Mouse (Mus musculus) hindbrain, embryonic 16.5 days (tissue): Measurements from ENCODE around the gene Lnx2. TPM values are rescaled to one million over a fixed set of nuclear protein-coding genes. Genes with fewer than 3 reads are reported as not detected.

Experiments used
- ATAC-seq: fragments of 200-750 bp; cut with Nextera tagmentation; 2 replicates; pipeline ENCODE4 v1.8.0; 2017; ENCODE audit warnings: moderate TSS enrichment, moderate library complexity
- H3K27ac ChIP-seq: fragments of 300-500 bp; sonication (generic); 2 replicates; pipeline ENCODE4 v1.5.1; 2014; ENCODE audit warnings: low read depth, mild to moderate bottlenecking, control low read depth, low read length, moderate library complexity
- H3K27me3 ChIP-seq: fragments of 300-500 bp; sonication (generic); replicated peaks from 2 replicates; pipeline ENCODE4 v1.6.1; 2014; ENCODE audit warnings: low read length; ENCODE audit not compliant: control insufficient read depth, insufficient read depth
- H3K36me3 ChIP-seq: fragments of 300-500 bp; sonication (generic); 2 replicates; pipeline ENCODE4 v1.6.1; 2014; ENCODE audit warnings: mild to moderate bottlenecking, low read length, moderate library complexity, mixed read lengths; ENCODE audit not compliant: control insufficient read depth, insufficient read depth
- H3K4me1 ChIP-seq: fragments of 300-500 bp; sonication (generic); 2 replicates; pipeline ENCODE4 v1.6.1; 2014; ENCODE audit warnings: low read depth, low read length; ENCODE audit not compliant: control insufficient read depth, insufficient read depth
- H3K4me2 ChIP-seq: fragments of 300-500 bp; sonication (generic); 2 replicates; pipeline ENCODE4 v1.6.1; 2014; ENCODE audit warnings: mild to moderate bottlenecking, low read length, control low read depth, moderate library complexity
- H3K4me3 ChIP-seq: fragments of 300-500 bp; sonication (generic); 2 replicates; pipeline ENCODE4 v1.5.1; 2014; ENCODE audit warnings: mild to moderate bottlenecking, low read length, control low read depth, moderate library complexity
- H3K9ac ChIP-seq: fragments of 300-500 bp; sonication (generic); 2 replicates; pipeline ENCODE4 v1.6.1; 2014; ENCODE audit warnings: low read depth, mild to moderate bottlenecking, control low read depth, low read length, moderate library complexity
- H3K9me3 ChIP-seq: fragments of 300-500 bp; sonication (generic); 2 replicates; pipeline ENCODE4 v1.6.1; 2014; ENCODE audit warnings: mild to moderate bottlenecking, low read length, moderate library complexity; ENCODE audit not compliant: control insufficient read depth
- WGBS: fragments of 180-500 bp; shearing (Covaris S2); extraction: QIAGEN DNeasy Blood & Tissue Kit; methylation state at CpG from one replicate; pipeline ENCODE4 v1.1.7; 2014; 5-methylcytosine and 5-hydroxymethylcytosine counted together
- polyA plus RNA-seq: library from polyadenylated mRNA; unstranded; fragments of >200 nt; fragmentation: Nextera tagmentation; extraction: Ambion mirVana; gene quantifications from 2 replicates; pipeline ENCODE4 v1.2.1, GENCODE M21; 2015

Lnx2 gene
- polyA plus RNA-seq, 1 experiment from 2014 or later: 4.5 TPM

DNA sequence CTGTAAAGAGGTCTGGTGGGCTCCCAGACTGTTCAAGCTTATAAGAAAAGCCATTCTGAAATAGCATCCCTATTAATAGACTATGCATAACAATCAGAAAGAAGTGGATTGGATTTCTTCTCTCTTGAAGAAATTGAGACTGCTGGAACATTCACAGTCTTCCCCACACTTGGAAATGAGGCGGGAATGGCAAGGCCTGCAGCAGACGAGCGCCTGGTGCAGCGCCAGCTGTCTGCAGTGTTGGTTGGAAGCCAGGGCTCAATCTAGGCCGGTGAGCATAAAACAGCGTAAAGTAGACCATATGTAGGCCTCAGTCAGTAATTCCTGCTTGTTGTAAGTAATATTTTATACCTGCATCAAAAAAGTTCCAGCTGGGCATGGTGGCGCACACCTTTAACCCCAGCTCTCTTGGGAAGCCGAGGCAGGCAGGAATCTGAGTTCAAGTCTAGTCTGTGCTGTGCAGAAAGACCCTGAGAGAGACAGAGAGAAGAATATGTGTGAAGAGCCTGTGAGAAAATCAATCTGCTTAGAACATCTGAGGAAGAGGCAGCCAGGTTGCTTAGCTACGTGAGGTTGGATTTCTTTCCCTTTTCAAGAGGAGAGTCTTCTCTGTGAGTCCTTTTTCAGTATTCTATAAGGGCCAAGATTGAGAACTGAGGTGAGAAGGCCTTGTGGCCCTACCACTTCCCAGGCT is 9.0 kb upstream of the Lnx2 start:
- H3K4me2 ChIP-seq: no peak overlapping the region
- 65% methylated on average over 9 of the region's 9 CpGs for WGBS
- peak; percentile 50; the same call in 1 of the 2 replicates for ATAC-seq

DNA sequence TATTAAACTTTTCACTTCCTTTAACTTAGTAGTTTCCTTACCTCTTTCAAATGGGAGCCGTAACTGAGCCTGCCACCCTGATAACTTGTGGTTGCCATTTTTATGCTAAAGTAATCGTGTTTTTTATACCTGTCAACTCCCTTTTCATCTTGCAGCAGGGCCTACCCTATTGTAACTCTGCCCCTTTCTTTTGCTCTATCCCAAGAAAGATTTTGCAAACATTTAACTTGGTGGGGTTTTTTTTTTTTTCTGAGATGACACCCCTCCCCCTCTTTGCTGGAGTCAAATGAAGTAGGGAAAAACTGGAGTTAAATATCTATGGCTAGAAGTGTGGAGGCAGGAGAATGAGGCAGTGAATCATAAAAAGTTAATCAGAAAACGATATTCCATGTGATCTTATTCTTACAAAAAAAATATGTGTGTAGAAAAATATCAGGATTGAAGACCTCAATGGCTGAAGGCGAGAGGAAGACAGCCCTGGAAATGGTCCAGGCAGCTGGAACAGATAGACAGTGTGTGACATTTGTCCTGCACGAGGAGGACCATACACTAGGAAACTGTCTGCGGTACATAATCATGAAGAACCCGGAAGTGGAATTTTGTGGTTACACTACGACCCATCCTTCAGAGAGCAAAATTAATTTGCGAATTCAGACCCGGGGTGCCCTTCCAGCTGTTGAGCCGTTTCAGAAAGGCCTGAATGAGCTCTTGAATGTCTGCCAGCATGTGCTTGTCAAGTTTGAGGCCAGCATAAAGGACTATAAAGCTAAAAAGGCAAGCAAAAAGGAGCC is 1.9 kb upstream of the Lnx2 start:
- Histone ChIP-seq H3K9ac (peak overlapping the region; percentile 86), H3K4me2 (peak overlapping the region; percentile 97), H3K27ac (no peak overlapping the region), H3K4me1 (peaks cover 17% of the 10 kb centered on the region), H3K27me3 (no peaks in the 10 kb centered on the region), H3K36me3 (no peaks in the 10 kb centered on the region), H3K4me3 (peak overlapping the region; percentile 92), H3K9me3 (no peaks in the 10 kb centered on the region)
- ATAC-seq: no peak
- 39% methylated on average over 11 of the region's 11 CpGs for WGBS

More for the DNA sequence above, 9.0 kb upstream of the Lnx2 start:
- H3K4me3 ChIP-seq: no peak overlapping the region
- H3K9ac ChIP-seq: no peak overlapping the region
- no peaks in the 10 kb centered on the region for H3K4me1 ChIP-seq
- peak overlapping the region; percentile 64 for H3K27ac ChIP-seq
- no peaks in the 10 kb centered on the region for H3K27me3 ChIP-seq
- H3K36me3 ChIP-seq: no peaks in the 10 kb centered on the region
- H3K9me3 ChIP-seq: no peaks in the 10 kb centered on the region

DNA sequence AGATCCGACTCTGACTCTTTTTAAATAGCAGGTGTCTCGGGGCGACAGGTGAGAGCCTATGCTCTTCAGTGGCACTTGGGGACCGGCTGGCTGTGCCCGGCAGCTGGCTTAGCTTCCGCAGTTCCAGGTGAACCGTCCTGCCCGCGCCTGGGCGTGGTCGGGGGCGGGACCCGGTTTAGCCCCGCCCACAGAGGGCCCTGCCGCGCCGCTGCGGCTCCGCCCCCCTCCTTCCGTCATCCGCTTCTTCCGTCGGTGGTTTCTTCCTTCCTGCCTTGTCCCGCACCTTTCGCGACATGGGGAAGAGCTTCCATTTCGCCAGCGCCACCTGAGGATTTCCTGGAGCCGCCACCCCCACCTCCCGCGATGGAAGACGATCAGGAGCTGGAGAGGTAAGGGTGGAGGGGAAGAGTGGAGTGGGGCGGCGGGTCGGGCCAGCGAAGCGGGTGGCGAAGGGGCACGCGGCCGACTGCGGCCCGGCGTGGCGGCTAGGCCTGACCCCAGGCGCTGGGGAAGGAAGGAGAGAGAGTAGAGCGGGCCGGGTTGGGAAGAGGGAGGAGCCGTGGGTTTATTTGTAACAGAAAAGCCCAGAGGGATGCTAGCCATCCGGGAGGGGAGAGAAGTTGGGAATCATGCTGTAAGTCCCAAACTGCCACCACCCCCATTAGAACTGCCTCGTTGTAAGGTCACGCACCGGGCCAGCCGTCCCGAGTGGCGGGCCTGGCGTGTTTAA is 1.1 kb upstream of the Lnx2 start:
- under 1% methylated on average over 46 of the region's 57 CpGs for WGBS
- Histone ChIP-seq H3K4me1 (peaks cover 17% of the 10 kb centered on the region), H3K36me3 (no peaks in the 10 kb centered on the region), H3K9ac (peak overlapping the region; percentile 86), H3K27ac (peak overlapping the region; percentile 91), H3K9me3 (no peaks in the 10 kb centered on the region), H3K4me2 (peak overlapping the region; percentile 97), H3K4me3 (peak overlapping the region; percentile 92), H3K27me3 (no peaks in the 10 kb centered on the region)
- peak; percentile 72 for ATAC-seq

DNA sequence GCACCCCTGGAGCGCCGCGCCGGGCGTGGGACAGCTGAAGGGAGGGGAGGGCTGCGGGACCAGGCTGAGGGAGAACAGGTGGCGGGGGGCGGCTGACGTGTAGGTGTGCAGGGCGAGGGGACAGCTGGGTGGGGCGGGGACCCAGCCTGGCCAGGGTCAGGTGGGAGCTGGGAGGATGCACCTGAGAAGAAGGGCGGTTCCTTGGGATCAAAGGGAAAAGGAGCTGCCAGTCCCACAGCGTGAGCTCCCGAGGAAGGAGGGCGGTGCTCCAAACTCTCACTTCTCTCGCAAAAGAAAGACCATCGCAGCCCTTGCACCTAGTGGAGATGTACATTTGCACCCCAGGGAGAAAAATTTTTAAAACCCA is 396 bp upstream of the Lnx2 start, which contains the start of gene Polr1d:
Gene Polr1d (plus strand): TSS at position 252 of the 367 bp plus-strand sequence.
- H3K27me3 ChIP-seq: no peaks in the 10 kb centered on the region
- 0% methylated on average over 17 of the region's 17 CpGs for WGBS
- peak; percentile 69 for ATAC-seq

DNA sequence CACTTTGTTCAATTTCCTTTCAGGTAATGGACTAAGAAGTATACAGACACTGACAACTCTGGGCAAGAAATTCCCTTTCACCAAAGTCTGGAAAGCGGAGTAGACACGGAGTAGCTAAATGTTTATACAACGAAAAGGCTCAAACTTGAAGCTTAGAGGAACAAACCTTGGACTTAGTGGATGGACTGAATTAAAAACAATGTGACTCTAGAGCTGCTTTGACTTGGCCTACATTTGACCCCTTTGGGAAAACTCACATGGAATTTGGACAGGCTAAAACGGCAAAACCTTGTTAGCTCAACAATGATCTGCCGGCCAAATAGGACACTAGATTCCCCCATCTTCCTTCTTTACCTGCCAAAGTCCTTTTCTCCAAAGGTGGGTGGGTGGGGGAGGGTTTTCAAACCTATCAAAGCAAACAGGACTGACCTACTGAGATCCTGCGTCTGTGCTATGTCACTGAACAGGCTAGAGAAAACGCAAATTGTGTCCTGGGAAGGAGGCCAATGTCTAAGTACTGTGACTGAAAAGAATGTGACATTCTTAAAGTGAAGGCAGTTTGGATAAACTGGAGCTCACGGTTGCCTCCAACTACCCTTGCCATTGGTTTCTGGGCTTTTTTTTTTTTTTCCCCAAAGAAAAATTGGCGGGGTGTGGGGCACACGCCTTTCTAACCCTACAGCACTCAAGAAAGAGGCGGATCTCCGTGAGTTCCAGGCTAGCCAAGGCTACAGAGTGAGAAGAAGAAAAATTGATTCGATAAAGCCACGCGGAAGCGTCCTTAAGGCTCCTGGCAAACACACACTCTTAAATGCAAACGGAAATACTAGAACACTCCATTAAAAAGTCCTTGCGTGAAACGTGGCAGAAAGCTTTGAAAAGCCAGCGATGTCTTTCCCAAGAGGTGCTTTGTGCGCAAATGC is 1.0 kb downstream of the Lnx2 start:
- no peaks in the 10 kb centered on the region for H3K9me3 ChIP-seq
- H3K27ac ChIP-seq: peak overlapping the region; percentile 66
- WGBS: 15% methylated on average over 21 of the region's 21 CpGs

More for the DNA sequence above, 396 bp upstream of the Lnx2 start, which contains the start of gene Polr1d:
- Histone ChIP-seq H3K27ac (peak within 1 kb of the TSS; percentile 91), H3K4me3 (peak within 1 kb of the TSS; percentile 92), H3K9ac (peak within 1 kb of the TSS; percentile 86), H3K4me2 (peak within 1 kb of the TSS; percentile 97), H3K36me3 (no peaks in the 10 kb centered on the region), H3K9me3 (no peaks in the 10 kb centered on the region), H3K4me1 (peaks cover 17% of the 10 kb centered on the region)

DNA sequence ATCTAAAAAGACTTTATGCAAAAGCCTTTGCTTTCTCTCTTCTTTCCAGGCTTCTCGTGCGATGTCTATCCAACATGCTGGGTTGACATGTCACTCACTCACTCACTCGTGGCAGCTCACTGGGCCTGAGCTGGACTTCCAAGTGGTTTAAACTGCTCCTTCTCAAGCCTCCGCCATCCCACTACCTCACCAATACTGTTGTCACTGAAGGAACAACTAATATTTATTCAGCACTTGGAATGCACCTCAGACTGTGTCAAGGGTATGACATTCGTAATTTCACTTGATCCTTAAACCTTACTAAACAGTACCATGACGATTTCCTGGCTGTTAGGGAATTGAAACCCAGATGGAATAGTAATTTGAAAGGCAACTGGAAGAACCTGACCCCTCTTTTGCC is 2.6 kb downstream of the Lnx2 start:
- no peaks in the 10 kb centered on the region for H3K36me3 ChIP-seq
- peaks cover 16% of the 10 kb centered on the region for H3K4me1 ChIP-seq
- ATAC-seq: no peak
- H3K27me3 ChIP-seq: no peaks in the 10 kb centered on the region
- H3K4me3 ChIP-seq: no peak overlapping the region
- no peak overlapping the region for H3K9ac ChIP-seq
- no peaks in the 10 kb centered on the region for H3K9me3 ChIP-seq
- 88% methylated on average over 6 of the region's 6 CpGs for WGBS
- no peak overlapping the region for H3K27ac ChIP-seq
- H3K4me2 ChIP-seq: no peak overlapping the region

More for the DNA sequence above, 1.0 kb downstream of the Lnx2 start:
- H3K4me3 ChIP-seq: peak overlapping the region; percentile 92
- H3K36me3 ChIP-seq: no peaks in the 10 kb centered on the region
- no peaks in the 10 kb centered on the region for H3K27me3 ChIP-seq
- peak overlapping the region; percentile 77 for H3K9ac ChIP-seq
- H3K4me2 ChIP-seq: peak overlapping the region; percentile 92
- H3K4me1 ChIP-seq: peaks cover 17% of the 10 kb centered on the region
- no peak for ATAC-seq

DNA sequence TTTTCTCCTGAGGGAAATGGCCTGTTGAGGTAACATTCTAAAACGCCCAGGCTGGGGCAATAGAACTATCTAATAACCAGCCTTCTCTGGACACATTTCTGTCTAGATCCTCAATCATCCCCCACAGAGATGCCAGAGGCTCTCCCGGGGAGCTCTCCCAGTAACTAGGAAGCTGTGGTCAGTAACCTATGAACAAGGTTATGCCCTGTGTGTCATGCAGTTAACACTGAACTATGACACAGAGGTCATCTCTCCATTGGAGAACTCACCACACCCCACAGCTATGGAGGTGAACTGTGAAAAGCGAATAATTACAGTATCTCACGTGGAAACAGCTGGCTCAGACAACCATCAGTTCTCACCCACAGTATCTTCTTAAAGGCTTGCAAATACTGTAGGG is 4.5 kb downstream of the Lnx2 start:
- WGBS: 59% methylated on average over 4 of the region's 4 CpGs
- H3K36me3 ChIP-seq: no peaks in the 10 kb centered on the region
- H3K4me2 ChIP-seq: no peak overlapping the region
- H3K27ac ChIP-seq: no peak overlapping the region
- H3K4me3 ChIP-seq: no peak overlapping the region
- ATAC-seq: no peak
- H3K9ac ChIP-seq: no peak overlapping the region
- H3K9me3 ChIP-seq: no peaks in the 10 kb centered on the region
- peaks cover 6% of the 10 kb centered on the region for H3K4me1 ChIP-seq
- no peaks in the 10 kb centered on the region for H3K27me3 ChIP-seq

DNA sequence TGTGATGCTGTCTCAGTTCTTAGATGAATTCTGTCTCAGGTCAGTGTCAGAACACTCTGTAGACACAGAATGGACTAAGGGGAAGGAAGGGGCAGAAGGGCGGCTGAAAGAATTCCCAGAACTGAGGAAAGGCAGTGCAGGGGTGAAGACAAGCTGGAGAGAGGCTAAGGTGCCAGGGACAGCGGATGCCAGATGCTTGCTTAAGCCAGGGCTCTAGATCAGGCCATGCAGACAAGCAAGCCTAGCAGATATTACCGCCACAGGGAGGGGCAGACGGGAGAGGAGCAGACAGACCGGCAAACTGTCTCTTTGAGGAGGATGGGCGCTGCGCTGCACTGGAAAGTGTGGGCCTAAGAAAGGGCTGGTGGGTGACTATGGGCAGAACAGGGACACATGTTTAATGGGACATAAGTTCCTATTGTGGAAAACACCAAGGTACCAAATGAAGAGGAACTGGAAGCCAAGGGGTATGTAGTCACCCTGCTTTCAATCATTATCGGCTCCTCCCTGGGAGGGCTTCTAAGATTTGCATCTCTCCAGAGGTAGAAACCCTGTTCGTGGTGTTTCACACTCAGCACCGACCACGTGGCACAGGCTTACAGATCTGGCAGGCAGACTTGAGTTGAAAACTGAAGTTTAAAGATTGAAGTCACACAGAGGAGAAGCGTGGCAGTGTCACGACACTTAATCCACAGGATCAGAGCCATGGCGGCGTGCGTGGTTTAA is 5.4 kb downstream of the Lnx2 start:
- H3K9me3 ChIP-seq: no peaks in the 10 kb centered on the region
- no peak overlapping the region for H3K4me2 ChIP-seq
- no peak overlapping the region for H3K27ac ChIP-seq
- 82% methylated on average over 16 of the region's 16 CpGs for WGBS
- peaks cover 6% of the 10 kb centered on the region for H3K4me1 ChIP-seq
- H3K9ac ChIP-seq: no peak overlapping the region
- no peak for ATAC-seq
- H3K27me3 ChIP-seq: no peaks in the 10 kb centered on the region
- H3K4me3 ChIP-seq: no peak overlapping the region
- no peaks in the 10 kb centered on the region for H3K36me3 ChIP-seq
